Mouse (Mus musculus) left cerebral cortex, postnatal 14 days (tissue): ENCODE measurements at regions not wholly inside any gene's neighbourhood (a gene's known extent, or its start where the extent isn't known, plus 50 kb on each side); places are given as distances from the start of the nearest gene placed in this dataset.

ENCODE experiments used
- DNase-seq, 2 experiments: peaks; one replicate each; pipeline ENCODE4 v3.0.0; 2021 to 2022; ENCODE audit warnings: low spot score in 2 of 2, mixed read lengths in 1 of 2
- intact Hi-C: fragments of 180-260 bp; cut with DNase I; formaldehyde crosslinking; loops from one replicate; pipeline ENCODE4 v1.15.1; 2025

GRCm38 (mm10) chr10:9111051-9111450 lies 225.2 kb upstream of the Sash1 start:
- intact Hi-C loops = no loop called here
- DNase-seq = no peak

- DNase-seq = no peak
- intact Hi-C loops = no loop called here
Observed at GRCm38 (mm10) chr10:9096207-9096606, 210.3 kb upstream of the Sash1 start.

GRCm38 (mm10) chr10:9095163-9095562 lies 209.3 kb upstream of the Sash1 start:
- intact Hi-C loops = no loop called here

GRCm38 (mm10) chr10:9092237-9092885 lies 206.5 kb upstream of the Sash1 start:
- intact Hi-C loops = no loop called here
- peak; percentile 12 to 25 for DNase-seq

More at GRCm38 (mm10) chr10:9095163-9095562, 209.3 kb upstream of the Sash1 start:
- DNase-seq = no peak

- DNase-seq = no peak
- intact Hi-C loops = no loop called here
Observed at GRCm38 (mm10) chr10:9090961-9091360, 205.1 kb upstream of the Sash1 start.

- no peak for DNase-seq
- intact Hi-C loops = no loop called here
Observed at GRCm38 (mm10) chr10:9087871-9088270, 202.0 kb upstream of the Sash1 start.

- intact Hi-C loops = no loop called here
- no peak for DNase-seq
Observed at GRCm38 (mm10) chr10:9087171-9087570, 201.3 kb upstream of the Sash1 start.

- no peak for DNase-seq
- intact Hi-C loops = no loop called here
Observed at GRCm38 (mm10) chr10:9086666-9087065, 200.8 kb upstream of the Sash1 start.

- intact Hi-C loops = no loop called here
- DNase-seq = no peak
Observed at GRCm38 (mm10) chr10:9085441-9085840, 199.6 kb upstream of the Sash1 start.

GRCm38 (mm10) chr10:9074916-9075315 lies 189.0 kb upstream of the Sash1 start:
- intact Hi-C loops = no loop called here
- DNase-seq = no peak

GRCm38 (mm10) chr10:9071630-9072029 lies 185.8 kb upstream of the Sash1 start:
- DNase-seq = peak; percentile 8 to 31
- intact Hi-C loops = no loop called here

- no peak for DNase-seq
- intact Hi-C loops = no loop called here
Observed at GRCm38 (mm10) chr10:9069608-9070190, 183.8 kb upstream of the Sash1 start.

- intact Hi-C loops = no loop called here
- DNase-seq = no peak
Observed at GRCm38 (mm10) chr10:9066566-9066965, 180.7 kb upstream of the Sash1 start.

GRCm38 (mm10) chr10:9061979-9062378 lies 176.1 kb upstream of the Sash1 start:
- intact Hi-C loops = no loop called here
- DNase-seq = no peak

GRCm38 (mm10) chr10:9055274-9055673 lies 169.4 kb upstream of the Sash1 start:
- DNase-seq = no peak
- intact Hi-C loops = no loop called here

GRCm38 (mm10) chr10:9053371-9053770 lies 167.5 kb upstream of the Sash1 start:
- intact Hi-C loops = loop anchor here (1.0 kb wide), 1 partner anchor 624 kb away; no protein-coding TSS in a partner anchor
- DNase-seq = peak; percentile 49 to 75

GRCm38 (mm10) chr10:9047341-9047740 lies 161.5 kb upstream of the Sash1 start:
- DNase-seq = no peak
- intact Hi-C loops = no loop called here

GRCm38 (mm10) chr10:9044746-9045370 lies 159.0 kb upstream of the Sash1 start:
- no peak for DNase-seq
- intact Hi-C loops = no loop called here

- intact Hi-C loops = no loop called here
- no peak for DNase-seq
Observed at GRCm38 (mm10) chr10:9043507-9043906, 157.6 kb upstream of the Sash1 start.

- intact Hi-C loops = no loop called here
- DNase-seq = no peak
Observed at GRCm38 (mm10) chr10:9030486-9030885, 144.6 kb upstream of the Sash1 start.

- intact Hi-C loops = no loop called here
- DNase-seq = no peak
Observed at GRCm38 (mm10) chr10:9029506-9029905, 143.6 kb upstream of the Sash1 start.
